Mouse (Mus musculus) midbrain, postnatal 0 days (tissue): ENCODE data around the gene Rxfp3. TPM values are rescaled to one million over a fixed set of nuclear protein-coding genes. Genes with fewer than 3 reads are reported as not detected.

Experiments used
- ATAC-seq: fragments of 200-750 bp; cut with Nextera tagmentation; 2 replicates; pipeline ENCODE4 v1.8.0; 2017; ENCODE audit warnings: moderate number of reproducible peaks, mild to moderate bottlenecking, moderate TSS enrichment, moderate library complexity; ENCODE audit not compliant: low FRiP score
- DNase-seq: peaks from one replicate; pipeline ENCODE4 v3.0.0-alpha.2; 2015; ENCODE audit warnings: low spot score
- H3K27ac ChIP-seq: fragments of 300-500 bp; sonication (generic); 2 replicates; pipeline ENCODE4 v1.5.1; 2014; ENCODE audit warnings: low read depth, mild to moderate bottlenecking, low read length, mixed read lengths
- H3K27me3 ChIP-seq: fragments of 300-500 bp; sonication (generic); 2 replicates; pipeline ENCODE4 v1.6.1; 2014; ENCODE audit warnings: low read length, control low read depth, mixed read lengths; ENCODE audit not compliant: insufficient read depth
- H3K36me3 ChIP-seq: fragments of 300-500 bp; sonication (generic); 2 replicates; pipeline ENCODE4 v1.6.1; 2014; ENCODE audit warnings: low read length, control low read depth, mixed read lengths; ENCODE audit not compliant: insufficient read depth
- H3K4me1 ChIP-seq: fragments of 300-500 bp; sonication (generic); 2 replicates; pipeline ENCODE4 v1.6.1; 2014; ENCODE audit warnings: mild to moderate bottlenecking, control low read depth, antibody characterized with exemption, low read length, mixed read lengths; ENCODE audit not compliant: insufficient read depth
- H3K4me2 ChIP-seq: fragments of 300-500 bp; sonication (generic); 2 replicates; pipeline ENCODE4 v1.6.1; 2014; ENCODE audit warnings: low read depth, mild to moderate bottlenecking, low read length, mixed read lengths; ENCODE audit not compliant: poor library complexity, severe bottlenecking
- H3K4me3 ChIP-seq: fragments of 300-500 bp; sonication (generic); 2 replicates; pipeline ENCODE4 v1.5.1; 2014; ENCODE audit warnings: low read depth, mild to moderate bottlenecking, low read length, moderate library complexity
- H3K9ac ChIP-seq: fragments of 300-500 bp; sonication (generic); replicated peaks from 2 replicates; pipeline ENCODE4 v1.6.1; 2014; ENCODE audit warnings: mild to moderate bottlenecking, low read length, moderate library complexity, mixed read lengths; ENCODE audit not compliant: poor library complexity, severe bottlenecking
- H3K9me3 ChIP-seq: fragments of 300-500 bp; sonication (generic); 2 replicates; pipeline ENCODE4 v1.6.1; 2016; ENCODE audit warnings: low read length, control low read depth
- CTCF ChIP-seq: IDR thresholded peaks from 2 replicates; pipeline ENCODE4 v1.5.1; 2016; ENCODE audit warnings: antibody characterized with exemption, mild to moderate bottlenecking
- WGBS: fragments of 180-500 bp; shearing (Covaris S2); extraction: QIAGEN DNeasy Blood & Tissue Kit; methylation state at CpG from one replicate; pipeline ENCODE4 v1.1.7; 2014; 5-methylcytosine and 5-hydroxymethylcytosine counted together
- polyA plus RNA-seq: library from polyadenylated mRNA; unstranded; fragments of >200 nt; fragmentation: Nextera tagmentation; extraction: Ambion mirVana; gene quantifications from 2 replicates; pipeline ENCODE4 v1.2.1, GENCODE M21; 2015
- total RNA-seq: library from RNA; depleted of rRNA; stranded (reverse); fragments of >200 nt; gene quantifications from 2 replicates; pipeline ENCODE4 v1.2.3, GENCODE M21; 2014

The Rxfp3 gene
- total and polyA plus RNA-seq, 2 experiments from 2014 or later = 2.4 to 5.6 TPM

GRCm38 (mm10) chr15:11062903-11063302, 25.1 kb upstream of the Rxfp3 start:
- Histone ChIP-seq H3K9ac (no peak overlapping the region), H3K27ac (no peak overlapping the region), H3K4me3 (no peak overlapping the region), H3K27me3 (no peaks in the 10 kb centered on the region), H3K9me3 (no peaks in the 10 kb centered on the region), H3K4me1 (0 out of 2 replicates have a peak, but pooled peaks cover 2% of the 10 kb centered on the region), H3K4me2 (no peak overlapping the region), H3K36me3 (no peaks in the 10 kb centered on the region)
- DNase-seq (no peak), ATAC-seq (no peak)
- WGBS = 95% methylated on average over 1 of the region's 1 CpGs
- no peak for TF ChIP-seq CTCF

GRCm38 (mm10) chr15:11054440-11055080, 16.8 kb upstream of the Rxfp3 start:
- no peaks in the 10 kb centered on the region for H3K9me3 ChIP-seq
- ATAC-seq (no peak), DNase-seq (no peak)
- WGBS = 44% methylated on average over 7 of the region's 7 CpGs
- no peaks in the 10 kb centered on the region for H3K27me3 ChIP-seq
- H3K4me3 ChIP-seq = no peak overlapping the region
- no peak overlapping the region for H3K27ac ChIP-seq
- H3K9ac ChIP-seq = no peak overlapping the region
- no peak overlapping the region for H3K4me2 ChIP-seq
- 0 out of 2 replicates have a peak, but pooled peaks cover 4% of the 10 kb centered on the region for H3K4me1 ChIP-seq
- no peak for TF ChIP-seq CTCF
- H3K36me3 ChIP-seq = no peaks in the 10 kb centered on the region

GRCm38 (mm10) chr15:11053678-11054439, 16.1 kb upstream of the Rxfp3 start:
- Histone ChIP-seq H3K36me3 (no peaks in the 10 kb centered on the region), H3K9ac (no peak overlapping the region), H3K27ac (no peak overlapping the region), H3K9me3 (no peaks in the 10 kb centered on the region), H3K4me3 (no peak overlapping the region), H3K4me1 (0 out of 2 replicates have a peak, but pooled peaks cover 4% of the 10 kb centered on the region), H3K4me2 (no peak overlapping the region), H3K27me3 (no peaks in the 10 kb centered on the region)
- TF ChIP-seq CTCF = no peak
- DNase-seq = no peak
- WGBS = 26% methylated on average over 10 of the region's 10 CpGs
- ATAC-seq = no peak

GRCm38 (mm10) chr15:11042828-11043227, 5.0 kb upstream of the Rxfp3 start:
- H3K4me3 ChIP-seq = no peak overlapping the region
- H3K9ac ChIP-seq = no peak overlapping the region
- TF ChIP-seq CTCF = no peak
- no peak for DNase-seq
- H3K27me3 ChIP-seq = peaks cover 4% of the 10 kb centered on the region
- H3K9me3 ChIP-seq = no peaks in the 10 kb centered on the region
- ATAC-seq = no peak
- no peaks in the 10 kb centered on the region for H3K4me1 ChIP-seq
- H3K4me2 ChIP-seq = no peak overlapping the region
- no peaks in the 10 kb centered on the region for H3K36me3 ChIP-seq
- 86% methylated on average over 5 of the region's 5 CpGs for WGBS
- H3K27ac ChIP-seq = no peak overlapping the region

GRCm38 (mm10) chr15:11041229-11041628, 3.4 kb upstream of the Rxfp3 start:
- peaks cover 20% of the 10 kb centered on the region for H3K27me3 ChIP-seq
- H3K4me1 ChIP-seq = peaks cover 5% of the 10 kb centered on the region; the same call in 1 of the 2 replicates
- H3K9ac ChIP-seq = no peak overlapping the region
- H3K36me3 ChIP-seq = no peaks in the 10 kb centered on the region
- WGBS = 88% methylated on average over 2 of the region's 2 CpGs
- DNase-seq = no peak
- no peaks in the 10 kb centered on the region for H3K9me3 ChIP-seq
- no peak overlapping the region for H3K4me2 ChIP-seq
- no peak for ATAC-seq
- H3K4me3 ChIP-seq = no peak overlapping the region
- no peak for TF ChIP-seq CTCF
- no peak overlapping the region for H3K27ac ChIP-seq

- Histone ChIP-seq H3K27ac (no peak overlapping the region), H3K36me3 (no peaks in the 10 kb centered on the region), H3K4me3 (no peak overlapping the region), H3K4me1 (peaks cover 6% of the 10 kb centered on the region; the same call in 1 of the 2 replicates), H3K4me2 (no peak overlapping the region), H3K9me3 (no peaks in the 10 kb centered on the region), H3K27me3 (peaks cover 31% of the 10 kb centered on the region), H3K9ac (no peak overlapping the region)
- ATAC-seq (no peak), DNase-seq (no peak)
- WGBS = 66% methylated on average over 5 of the region's 5 CpGs
- TF ChIP-seq CTCF = no peak
Measured at GRCm38 (mm10) chr15:11040067-11040466, 2.3 kb upstream of the Rxfp3 start.
